Mouse (Mus musculus) lung, adult 10 weeks (tissue): ENCODE data around the gene Zfp74. TPM values are rescaled to one million over a fixed set of nuclear protein-coding genes. Genes with fewer than 3 reads are reported as not detected.

ENCODE experiments used
- polyA plus RNA-seq: library from polyadenylated mRNA; stranded (reverse); fragments of 350-450 nt; fragmentation: Illumina TruSeq; extraction: RNeasy Lipid Tissue Mini Kit (QIAGEN cat#74804); gene quantifications from one replicate; pipeline ENCODE4 v1.2.3, GENCODE M21; 2014; ENCODE audit warnings: low read depth, low replicate concordance; ENCODE audit not compliant: insufficient read depth

The Zfp74 gene
- polyA plus RNA-seq, result 4.0 TPM

DNA sequence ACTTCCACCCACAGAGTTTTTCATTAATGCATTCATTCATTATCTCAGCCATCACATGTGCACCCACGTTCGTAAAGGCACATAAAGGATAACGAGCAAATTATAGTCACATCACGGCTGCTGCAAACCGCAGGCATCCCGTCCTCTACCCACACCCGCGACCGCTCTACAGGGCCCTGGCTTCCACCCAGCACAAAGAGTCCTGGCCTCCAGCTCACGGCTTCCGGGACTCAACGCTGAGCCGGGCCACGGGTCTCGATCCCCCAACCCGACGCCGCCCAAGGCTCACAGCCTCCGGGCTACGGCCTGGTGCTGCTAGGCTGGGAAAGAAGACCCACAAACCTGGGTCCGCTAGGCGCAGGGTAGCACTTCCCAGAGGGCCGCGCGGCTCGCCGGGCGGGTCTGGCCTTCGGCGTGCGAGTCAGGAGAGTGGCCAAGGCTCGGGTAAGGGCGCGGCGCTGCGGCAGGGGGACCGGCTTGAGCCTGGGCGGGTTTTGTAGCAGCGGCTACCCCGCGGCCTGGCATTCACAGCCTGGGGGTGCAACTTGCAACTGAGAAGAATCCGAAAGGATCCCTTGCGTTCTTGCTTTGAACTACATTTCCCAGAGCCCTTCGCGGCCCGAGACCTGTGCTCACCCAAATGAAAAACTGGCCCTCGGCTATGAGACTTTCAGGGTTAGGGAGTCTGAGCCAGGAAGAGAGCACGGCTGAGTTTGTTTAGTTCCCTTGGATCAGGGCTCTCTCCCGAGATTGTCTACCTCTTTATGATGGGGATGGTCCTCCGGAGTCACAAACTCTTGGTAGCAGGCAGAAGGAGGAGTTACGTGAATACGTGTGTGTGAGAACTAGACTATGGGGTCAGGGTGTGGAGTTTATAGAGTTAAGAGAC, at the start of gene Zfp74:
TSS of gene Zfp74 (minus strand) at position 577 of the 889 bp plus-strand sequence.

DNA sequence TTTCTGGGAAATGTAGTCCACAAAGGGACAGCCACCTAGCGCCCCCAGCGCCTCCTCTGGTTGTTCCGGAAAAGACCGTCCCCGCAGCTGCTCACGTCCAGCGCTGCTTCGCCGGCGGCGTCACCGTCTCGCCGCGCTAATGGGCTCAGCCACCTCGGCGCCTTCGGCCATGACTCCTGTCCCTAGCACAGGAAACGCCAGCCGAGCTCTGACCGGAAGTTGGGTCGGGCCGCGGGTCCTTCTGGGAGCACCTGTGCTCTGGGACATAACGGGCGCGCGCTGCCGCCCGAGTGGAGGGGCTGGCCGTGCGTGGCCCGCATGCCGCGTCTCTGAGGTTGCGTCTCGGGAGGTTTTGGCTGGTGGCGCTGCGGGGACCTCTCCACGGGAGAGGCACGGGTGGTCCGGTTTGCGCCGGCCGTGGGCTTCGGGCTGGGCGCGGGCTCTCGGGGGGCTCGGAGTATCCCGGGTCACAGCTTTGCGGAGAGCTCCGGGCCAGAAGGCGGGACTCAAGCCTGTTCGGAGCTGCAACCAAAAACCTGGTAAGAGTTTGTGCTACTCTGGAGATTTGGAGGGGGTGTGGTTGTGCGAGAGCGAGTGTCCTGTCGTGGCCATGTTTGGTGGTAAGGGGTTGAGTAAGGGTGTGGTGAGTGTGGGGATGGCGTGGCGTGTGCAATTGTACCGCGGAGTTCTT, 29.9 kb upstream of the Zfp74 start, which contains the start of gene Zfp568:
TSS of gene Zfp568 (plus strand) at position 266 of the 691 bp plus-strand sequence.

DNA sequence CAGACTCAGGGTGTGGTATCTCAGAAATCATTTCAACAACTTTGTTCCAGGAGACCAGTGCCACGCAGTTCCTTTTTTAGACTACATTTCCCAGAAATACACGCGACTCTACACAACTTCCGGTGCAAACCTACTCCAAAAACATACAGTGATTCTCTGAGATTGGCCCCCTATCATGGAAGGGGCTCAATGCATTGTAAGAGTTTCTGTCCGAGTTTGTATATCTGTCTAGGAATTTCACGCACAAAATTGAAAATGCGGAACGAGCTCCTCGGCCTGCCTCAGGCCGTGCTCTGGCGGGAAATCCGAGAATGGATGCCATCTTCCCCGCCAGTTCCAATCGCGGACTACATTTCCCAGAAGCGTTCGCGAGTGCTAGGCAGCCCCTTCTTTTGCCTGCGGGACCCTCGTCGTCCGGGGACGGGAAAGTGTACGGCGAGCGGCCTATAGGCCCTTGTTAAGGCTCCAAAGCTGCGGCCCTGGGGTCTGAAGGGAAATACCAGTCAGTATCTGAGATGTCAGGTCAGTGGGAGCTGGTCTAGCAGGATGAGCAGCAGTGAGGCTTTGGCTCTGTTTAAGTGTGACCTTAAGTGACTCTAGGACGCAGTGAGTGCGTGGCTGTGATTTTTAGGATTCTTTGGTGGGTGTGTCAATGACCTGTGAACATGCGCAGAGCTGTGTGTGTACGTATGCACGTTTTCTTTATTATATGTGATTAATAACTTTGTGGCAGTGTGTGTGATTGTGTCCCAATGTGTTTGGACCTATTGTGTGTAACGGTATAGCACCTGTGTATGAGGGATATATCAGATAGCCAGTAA, 45.5 kb downstream of the Zfp74 start, which contains the start of gene Zfp383:
TSS of gene Zfp383 (plus strand) at position 94 of the 821 bp plus-strand sequence.

DNA sequence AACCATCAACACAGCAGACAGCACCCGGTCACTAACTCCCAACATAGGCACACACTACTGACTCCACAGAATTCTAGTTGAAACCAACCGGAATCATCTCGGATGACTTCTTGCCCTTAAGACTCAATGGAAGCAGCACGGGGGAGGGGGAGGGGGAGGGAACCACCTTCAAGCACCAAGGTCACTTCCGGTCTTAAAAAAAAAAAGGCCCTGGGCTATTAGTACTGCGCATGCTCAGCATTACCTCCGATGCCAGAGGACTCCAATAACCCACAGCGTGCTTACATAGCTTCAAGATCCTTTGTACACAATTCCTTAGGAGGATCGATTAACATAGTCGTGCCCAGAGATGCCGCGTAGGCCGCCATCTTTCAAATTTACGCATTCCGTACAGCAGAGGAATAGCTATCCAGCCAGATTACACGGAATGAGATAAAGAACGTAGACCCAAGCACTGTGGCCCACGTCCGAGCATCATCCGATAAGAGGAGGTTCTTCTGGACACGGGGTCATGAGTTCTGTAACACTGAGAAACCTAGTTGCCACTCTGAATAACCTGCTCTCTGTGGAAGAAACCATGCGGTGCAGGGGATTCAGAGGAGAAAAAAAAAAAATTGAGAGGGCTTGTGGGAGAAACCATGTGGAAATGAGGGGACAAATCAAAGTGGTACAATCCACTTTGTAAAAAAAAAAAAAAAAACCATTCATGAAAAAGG, 47.8 kb downstream of the Zfp74 start, which contains the start of gene Zfp27:
TSS of gene Zfp27 (minus strand) at position 607 of the 716 bp plus-strand sequence.

Other genes starting within 250 kb of the Zfp74 start
- gene Catsperg2, start 227.1 kb downstream of the Zfp74 start, polyA plus RNA-seq, result not detected
- gene Zfp84, start 185.5 kb downstream of the Zfp74 start, polyA plus RNA-seq, result 3.6 TPM
- 1.2 TPM for gene Zfp30, start 170.1 kb downstream of the Zfp74 start, polyA plus RNA-seq
- gene Zfp790, start 138.0 kb downstream of the Zfp74 start, polyA plus RNA-seq, result 5.0 TPM
- 1.3 TPM for gene Zfp940, start 100.4 kb downstream of the Zfp74 start, polyA plus RNA-seq
- 3.3 TPM for gene Zfp420, start 94.1 kb downstream of the Zfp74 start, polyA plus RNA-seq
- 2.4 TPM for gene Zfp27, start 47.5 kb downstream of the Zfp74 start, polyA plus RNA-seq
- gene Zfp383, start 45.9 kb downstream of the Zfp74 start, polyA plus RNA-seq, result 4.4 TPM
- gene Zfp568, start 29.9 kb upstream of the Zfp74 start, polyA plus RNA-seq, result 2.4 TPM
- 2.8 TPM for gene Zfp14, start 97.3 kb upstream of the Zfp74 start, polyA plus RNA-seq
- gene Zfp82, start 118.8 kb upstream of the Zfp74 start, polyA plus RNA-seq, result 3.7 TPM
- not detected for gene Gm26920, start 136.3 kb upstream of the Zfp74 start, polyA plus RNA-seq
- gene Zfp566, start 136.4 kb upstream of the Zfp74 start, polyA plus RNA-seq, result 3.7 TPM
- gene Zfp260, start 140.7 kb upstream of the Zfp74 start, polyA plus RNA-seq, result 34.1 TPM
- 0.50 TPM for gene Zfp382, start 167.9 kb upstream of the Zfp74 start, polyA plus RNA-seq
- 21.5 TPM for gene Zfp146, start 215.7 kb upstream of the Zfp74 start, polyA plus RNA-seq
- 91.7 TPM for gene Cox7a1, start 230.1 kb upstream of the Zfp74 start, polyA plus RNA-seq
- gene Capns1, start 244.7 kb upstream of the Zfp74 start, polyA plus RNA-seq, result 301 TPM